Mouse (Mus musculus): ENCODE measurements at regions not wholly inside any gene's neighbourhood (a gene's known extent, or its start where the extent isn't known, plus 50 kb on each side); places are given as distances from the start of the nearest gene placed in this dataset.

DNA sequence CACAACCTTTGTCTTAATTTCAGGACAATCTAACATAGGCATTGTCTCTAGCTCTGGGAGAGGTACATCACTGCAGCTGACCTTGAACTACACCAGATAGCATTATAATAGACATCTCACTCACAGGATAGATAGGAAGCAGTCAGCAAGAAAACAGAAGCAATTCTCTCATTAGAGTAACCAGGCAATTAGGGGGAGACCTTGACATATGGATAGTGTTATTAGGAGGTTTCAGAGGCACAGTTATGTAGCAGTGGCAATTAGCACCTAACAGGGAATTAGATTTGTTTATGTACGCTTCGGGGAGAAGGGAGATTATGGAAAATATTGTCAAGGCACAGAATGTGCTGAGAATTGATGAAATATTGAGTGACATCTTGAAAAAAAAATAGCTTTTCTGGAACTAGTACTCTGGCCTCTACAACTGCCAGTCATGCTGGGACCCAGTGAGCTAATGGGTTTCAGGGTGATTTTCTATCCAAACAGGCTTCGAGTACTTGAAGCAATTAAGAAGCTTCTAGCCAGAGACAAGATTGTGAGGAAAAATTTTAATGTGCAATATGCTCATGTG is 216.8 kb upstream of the Aco1 start:
- DNase-seq: no peak

GRCm38 (mm10) chr4:39926594-39926993 is 216.3 kb upstream of the Aco1 start:
- no peak for DNase-seq

DNA sequence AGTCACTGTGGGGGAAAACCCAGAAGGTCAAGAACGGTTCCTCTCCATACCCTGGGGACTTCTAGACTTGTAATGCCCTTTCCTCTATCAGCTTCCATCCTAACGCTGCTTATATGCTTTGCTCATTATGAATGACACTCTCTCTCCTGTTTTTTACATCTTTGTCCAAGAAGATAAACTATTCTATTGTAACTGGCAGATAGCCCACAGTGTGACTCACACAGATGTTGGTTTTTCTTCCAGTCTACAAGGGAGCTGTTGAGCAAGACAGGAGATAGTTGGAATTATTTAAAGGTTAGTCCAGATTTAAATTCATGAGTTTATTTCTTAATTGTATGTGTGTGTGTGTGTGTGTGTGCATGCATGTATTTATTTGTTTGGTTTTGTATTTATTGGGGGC is 214.4 kb upstream of the Aco1 start:
- DNase-seq: no peak

DNA sequence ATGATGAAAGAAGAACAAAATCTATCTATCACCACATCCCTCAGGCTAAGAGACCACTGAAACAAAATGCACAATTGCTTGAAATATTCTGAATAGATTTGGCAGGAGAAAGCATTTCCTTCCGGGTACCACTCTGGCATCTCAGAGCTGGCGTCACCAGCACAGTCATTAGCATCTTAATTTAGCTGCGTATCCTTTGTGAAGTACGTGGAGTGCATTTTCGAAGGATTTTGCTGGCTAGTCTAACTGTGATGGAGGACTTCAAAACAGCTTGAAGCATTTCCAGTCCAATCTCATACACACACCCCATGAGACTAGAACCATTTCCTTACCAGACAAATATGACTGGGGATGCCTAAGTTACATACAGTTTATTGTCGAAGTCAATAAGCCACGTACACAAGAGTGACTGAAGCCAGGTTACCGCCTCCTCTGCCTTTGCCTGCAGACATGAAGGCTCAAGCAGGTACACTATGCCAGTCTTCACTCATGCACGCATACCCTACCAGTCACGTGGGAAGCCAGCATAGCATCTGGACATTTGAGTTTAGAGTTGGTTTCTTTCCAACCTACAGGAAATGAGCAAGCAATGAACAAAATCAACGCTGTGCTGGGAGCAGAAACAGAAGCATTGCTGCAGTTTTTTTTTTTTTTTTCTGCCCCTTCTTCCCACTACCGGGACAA is 208.7 kb upstream of the Aco1 start:
- DNase-seq: no peak

- DNase-seq: no peak
Observed at GRCm38 (mm10) chr4:39958687-39959086, 184.2 kb upstream of the Aco1 start.

- no peak for DNase-seq
Observed at GRCm38 (mm10) chr4:39967938-39968337, 174.9 kb upstream of the Aco1 start.

DNA sequence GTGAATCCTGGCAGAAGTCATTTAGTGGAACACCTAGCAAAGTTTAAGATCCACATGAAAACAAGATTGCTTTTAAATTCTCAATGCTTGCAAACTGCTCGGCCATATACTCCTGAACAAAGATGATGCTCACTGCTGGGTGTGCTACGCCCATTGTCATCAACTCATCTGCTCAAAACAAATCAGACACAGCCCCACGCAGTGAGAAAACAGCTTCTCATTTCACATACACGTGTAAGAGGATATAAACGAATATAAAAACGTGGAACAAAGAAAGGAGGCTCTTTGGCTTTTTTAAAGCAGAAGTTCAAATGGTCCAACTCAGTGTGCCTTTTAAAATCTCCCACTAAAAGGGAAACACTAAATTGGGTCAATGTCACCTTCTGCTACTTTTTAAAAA is 151.5 kb upstream of the Aco1 start:
- no peak for DNase-seq

GRCm38 (mm10) chr4:39991851-39992250 is 151.0 kb upstream of the Aco1 start:
- DNase-seq: no peak

DNA sequence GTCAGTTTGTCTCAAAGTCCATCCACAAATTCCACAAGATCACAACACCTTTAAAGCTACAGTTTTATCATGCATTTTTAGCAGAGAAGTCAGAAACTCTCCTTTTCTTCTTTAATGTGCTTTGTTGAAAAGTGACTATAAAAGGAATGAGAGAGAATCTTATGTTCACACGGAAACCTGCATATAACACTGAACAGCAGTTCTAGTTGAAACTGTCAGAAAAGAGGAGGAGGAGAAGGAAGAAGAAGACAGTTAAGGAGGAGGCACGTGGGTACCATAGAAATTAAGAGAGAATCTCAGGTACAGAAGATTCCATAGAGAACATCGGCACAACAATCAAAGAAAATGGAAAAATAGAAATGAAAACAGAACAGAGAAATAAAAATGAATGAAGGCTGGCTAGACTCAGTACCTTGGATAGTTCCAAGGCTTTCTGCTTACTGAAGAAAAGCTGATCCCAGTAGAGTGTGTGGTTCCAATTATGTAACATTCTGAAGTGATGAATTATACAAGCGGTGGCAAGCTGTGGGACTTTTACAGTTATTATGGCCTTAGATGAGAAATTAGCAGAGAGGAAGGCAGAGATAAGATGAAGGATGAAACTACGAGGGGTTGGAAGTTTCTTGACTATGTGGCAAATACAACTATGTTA is 144.0 kb upstream of the Aco1 start:
- no peak for DNase-seq

DNA sequence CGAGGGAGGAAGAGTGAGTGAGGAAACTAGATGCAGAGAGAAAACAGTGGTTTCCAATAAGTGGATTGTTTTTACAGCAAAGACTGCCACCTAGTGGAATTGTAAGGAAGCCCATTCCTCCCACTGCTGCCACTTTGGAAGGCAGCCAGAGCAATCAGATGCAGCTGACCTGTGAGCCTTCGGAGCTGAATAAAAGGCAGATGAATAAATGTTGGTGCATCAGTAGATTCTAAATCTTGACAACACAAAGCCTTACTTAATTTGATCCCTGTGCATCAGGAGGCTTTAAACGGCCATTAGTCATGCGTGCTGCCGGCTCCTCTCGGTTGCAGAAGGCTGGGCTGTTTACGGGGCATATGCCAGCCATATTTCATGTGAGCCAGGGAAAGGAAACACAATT is 128.2 kb upstream of the Aco1 start:
- peak; percentile 65 for DNase-seq

DNA sequence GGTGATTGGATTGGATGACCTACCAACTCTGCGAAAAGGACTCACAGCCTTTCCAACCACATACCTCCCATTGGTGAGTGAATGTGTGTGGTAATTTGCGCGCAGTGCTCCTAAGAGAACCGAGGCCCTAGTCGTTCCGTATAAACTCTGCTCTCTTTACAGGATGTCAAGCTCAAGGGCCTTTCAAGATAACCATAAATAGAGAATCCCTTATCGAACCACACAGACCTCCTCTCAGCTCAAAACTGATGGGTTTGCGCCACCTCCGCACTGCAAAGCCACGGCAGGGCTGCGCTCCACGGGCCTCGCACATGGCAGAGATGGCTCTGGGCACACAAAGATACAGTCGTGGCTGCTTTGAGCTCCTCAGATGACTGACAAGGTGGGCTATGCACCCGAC is 126.0 kb upstream of the Aco1 start:
- no peak for DNase-seq

DNA sequence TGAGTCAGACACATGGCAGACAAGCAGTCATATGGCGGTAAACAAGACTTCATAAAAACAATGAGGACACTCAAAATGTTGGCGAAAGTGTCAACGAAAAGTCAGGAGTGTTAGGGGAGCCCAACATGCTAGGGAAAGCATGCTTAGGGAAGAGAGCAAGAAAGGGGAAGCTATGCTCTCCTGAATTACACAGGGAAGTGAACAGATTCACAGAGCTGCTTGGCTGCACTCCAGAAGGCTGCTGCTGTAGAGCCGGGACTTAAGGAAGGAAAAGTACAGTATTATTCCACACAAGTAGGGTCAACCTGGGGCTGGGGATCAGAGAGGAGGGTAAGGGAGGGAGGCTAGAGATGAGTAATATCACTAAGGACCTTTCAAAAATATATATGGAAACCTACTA is 124.7 kb upstream of the Aco1 start:
- no peak for DNase-seq

DNA sequence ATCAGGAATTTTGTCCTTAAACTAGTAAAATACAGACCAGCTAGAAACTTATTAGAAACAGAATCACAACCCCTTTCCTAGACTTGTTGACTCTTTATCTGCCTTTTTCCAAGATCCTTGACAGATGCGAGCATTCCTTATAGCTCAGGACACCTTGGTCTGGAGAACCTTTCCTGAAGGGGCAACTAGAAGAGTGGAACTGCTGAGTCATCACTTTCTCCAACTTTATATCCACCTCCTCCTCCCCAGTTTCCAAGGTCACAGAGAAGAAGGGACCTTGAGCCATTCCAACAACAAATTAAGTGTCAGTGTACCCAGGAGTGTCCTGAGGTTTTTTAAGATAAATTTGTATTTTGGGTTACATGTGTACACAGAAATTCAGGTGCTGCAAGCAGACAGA is 111.5 kb upstream of the Aco1 start:
- no peak for DNase-seq

- no peak for DNase-seq
Observed at GRCm38 (mm10) chr4:40047846-40048245, 95.0 kb upstream of the Aco1 start.

GRCm38 (mm10) chr4:40049086-40049485 is 93.8 kb upstream of the Aco1 start:
- DNase-seq: no peak

DNA sequence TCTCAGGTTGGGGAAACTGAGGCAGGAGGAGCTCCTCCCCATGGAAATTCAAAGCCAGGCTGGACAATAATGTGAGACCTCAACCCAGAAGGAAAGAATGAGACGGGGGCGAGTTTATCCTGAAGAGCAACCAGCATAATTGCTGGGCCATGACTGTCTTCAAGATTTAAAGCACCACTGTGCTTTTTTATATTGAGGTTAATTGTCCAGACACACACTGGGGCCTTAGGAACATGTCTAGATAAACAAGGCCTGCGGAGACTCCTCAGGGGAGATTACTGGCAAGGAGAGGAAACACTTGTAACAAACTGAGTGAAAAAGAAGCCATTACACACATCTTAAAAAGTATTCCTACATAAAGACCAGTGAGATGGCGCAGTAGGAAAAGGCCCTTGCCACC is 91.0 kb upstream of the Aco1 start:
- DNase-seq: no peak

DNA sequence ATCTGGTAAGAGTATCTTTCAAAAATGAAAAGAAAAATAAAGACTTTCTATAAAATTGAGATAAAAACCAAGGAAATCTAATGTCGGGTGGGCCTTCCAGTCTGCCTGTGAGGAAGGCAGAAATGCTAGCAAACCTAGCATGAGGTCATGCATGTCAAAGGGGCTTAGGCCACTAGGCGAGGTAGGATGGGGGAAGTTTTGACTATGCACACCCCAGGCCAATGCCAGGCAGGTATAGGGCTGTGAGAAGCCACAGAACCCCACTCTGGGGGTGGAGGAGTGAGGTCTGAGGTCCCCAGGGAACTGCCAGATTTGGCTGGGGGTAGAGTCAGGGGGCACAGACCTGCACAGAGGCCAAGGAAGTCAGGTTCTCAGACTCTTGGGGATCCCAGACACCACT is 89.5 kb upstream of the Aco1 start:
- no peak for DNase-seq

DNA sequence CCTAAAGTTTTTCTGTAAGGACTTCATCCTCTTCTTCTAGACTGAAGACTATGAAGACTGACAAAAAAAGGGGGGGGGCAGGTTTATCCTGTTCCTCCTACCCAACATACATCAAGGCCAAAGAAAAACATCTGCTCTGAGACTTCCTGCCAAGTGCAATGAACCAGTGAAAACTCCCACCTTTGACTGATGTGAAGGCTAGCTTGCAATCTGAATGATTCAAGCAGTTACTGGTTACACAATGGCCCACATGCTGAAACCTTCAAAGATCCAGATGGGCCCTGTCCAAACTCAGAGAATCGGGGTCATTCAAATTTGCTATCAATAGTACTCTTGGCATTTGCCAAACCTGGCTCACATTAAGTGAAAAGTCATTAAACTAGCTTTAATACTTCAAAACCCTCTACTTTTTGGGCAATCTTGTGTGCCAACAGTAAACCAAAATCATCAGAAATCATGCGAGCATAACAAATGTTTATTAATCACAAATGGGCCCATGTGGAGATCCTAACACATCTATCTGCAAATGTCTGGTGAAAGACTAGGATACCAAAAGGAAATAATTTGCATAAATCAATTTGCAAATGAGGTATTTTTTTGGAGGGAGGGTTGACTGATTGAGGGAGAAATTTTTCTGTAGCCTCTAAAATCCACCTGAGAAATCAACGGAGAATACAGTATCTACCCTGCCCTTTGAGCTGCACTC is 79.0 kb upstream of the Aco1 start:
- peak; percentile 17 for DNase-seq

DNA sequence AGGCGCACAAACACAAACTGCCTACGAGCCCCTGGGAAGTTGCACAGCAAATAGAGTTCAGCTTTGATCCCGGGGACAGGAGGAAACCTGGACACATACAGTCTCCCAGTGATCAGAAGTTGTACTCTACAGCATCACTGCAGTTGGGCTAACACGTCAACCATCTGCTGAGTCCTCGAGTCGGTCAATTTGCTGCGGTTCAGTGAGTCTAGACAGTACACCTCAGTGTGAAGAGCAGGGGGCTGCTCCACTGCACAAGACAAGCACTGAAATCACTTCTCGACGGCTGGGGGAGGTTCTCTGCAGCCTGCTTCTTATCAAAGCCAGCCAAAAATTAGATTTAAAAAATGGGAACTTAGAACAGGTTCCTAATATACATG is 78.4 kb upstream of the Aco1 start:
- DNase-seq: no peak

GRCm38 (mm10) chr4:40070959-40071634 is 71.8 kb upstream of the Aco1 start:
- no peak for DNase-seq

DNA sequence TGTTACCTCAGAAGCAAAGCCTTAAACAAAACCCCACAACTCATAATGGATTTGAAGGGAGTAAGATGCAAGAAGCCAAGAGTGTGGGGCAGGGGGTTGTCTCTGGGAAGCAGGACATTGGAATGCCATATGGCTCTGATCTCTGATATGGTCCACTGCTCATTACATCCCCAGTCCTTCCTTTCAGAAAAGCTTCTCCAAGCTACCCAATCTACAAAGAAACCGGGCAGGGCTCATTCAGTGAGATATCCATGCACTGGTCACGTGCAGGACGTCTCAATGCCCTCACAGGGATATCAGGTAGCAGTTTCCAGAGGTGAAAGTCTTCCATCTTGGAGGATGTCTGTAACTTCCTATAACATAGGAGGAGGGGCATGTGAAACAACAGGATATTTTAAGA is 61.8 kb upstream of the Aco1 start:
- DNase-seq: no peak

- no peak for DNase-seq
Observed at GRCm38 (mm10) chr4:40090295-40090694, 52.6 kb upstream of the Aco1 start.
